Mouse (Mus musculus): ENCODE results near the gene Dync1i2. TPM values are rescaled to one million over a fixed set of nuclear protein-coding genes. Genes with fewer than 3 reads are reported as not detected.

Dync1i2 gene
- total RNA-seq, 2 experiments from 2014 or later, result 263 to 268 TPM

DNA sequence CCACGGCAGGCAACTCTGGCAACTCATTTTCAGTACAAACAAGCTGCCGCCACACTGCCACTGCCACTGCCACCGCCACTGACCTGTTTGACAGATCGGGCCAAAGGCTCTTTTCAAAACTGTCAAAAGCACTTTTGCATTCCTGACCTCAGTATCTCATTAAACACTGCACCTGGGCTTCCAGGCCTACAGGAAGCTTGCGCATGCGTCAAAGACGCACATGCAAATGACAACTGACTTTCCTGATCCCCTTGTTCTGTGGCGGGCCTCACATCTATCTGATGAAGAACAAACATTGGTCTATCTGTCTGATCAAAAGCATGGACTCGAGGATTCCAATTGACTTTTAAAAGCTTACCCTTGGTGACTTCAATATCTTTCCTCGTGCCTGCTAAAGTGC, 100.6 kb downstream of the Dync1i2 start:
- intact Hi-C loops (cut with DNase I), result no loop called here
- no peak for DNase-seq

Other genes with a start within 250 kb of the Dync1i2 start
- gene Dcaf17, start 156.4 kb upstream of the Dync1i2 start, total RNA-seq (2021), result 10 to 100 TPM; 22.7 to 24.8 TPM
- 10 to 100 TPM; 14.8 to 15.5 TPM for gene Mettl8, start 156.1 kb upstream of the Dync1i2 start, total RNA-seq (2021)
- 1 to 10 TPM; 5.4 to 7.6 TPM for gene Cybrd1, start 93.8 kb upstream of the Dync1i2 start, total RNA-seq (2021)
- 100 to 1,000 TPM; 117 to 121 TPM for gene Slc25a12, start 156.0 kb downstream of the Dync1i2 start, total RNA-seq (2021)
- 10 to 100 TPM; 19.2 to 23.1 TPM for gene Hat1, start 177.3 kb downstream of the Dync1i2 start, total RNA-seq (2021)
- gene Metap1d, start 241.6 kb downstream of the Dync1i2 start, total RNA-seq (2021), result 10 to 100 TPM; 21.8 to 23.2 TPM

Data from left cerebral cortex, postnatal 4 days (tissue).